Mouse (Mus musculus): Measurements from ENCODE around the gene Abcb6. TPM values are rescaled to one million over a fixed set of nuclear protein-coding genes. Genes with fewer than 3 reads are reported as not detected.

Gene Abcb6
- 24.1 and 30.1 TPM in 2 replicates for polyA plus RNA-seq (2012; rRNA removed)

- peak; percentile 38 for DNase-seq (ENCODE audit: low read depth)
Measured at GRCm38 (mm10) chr1:75180105-75180590, at the start of gene Abcb6. Gene Abcb6 (minus strand): TSS chr1:75180392.

DNA sequence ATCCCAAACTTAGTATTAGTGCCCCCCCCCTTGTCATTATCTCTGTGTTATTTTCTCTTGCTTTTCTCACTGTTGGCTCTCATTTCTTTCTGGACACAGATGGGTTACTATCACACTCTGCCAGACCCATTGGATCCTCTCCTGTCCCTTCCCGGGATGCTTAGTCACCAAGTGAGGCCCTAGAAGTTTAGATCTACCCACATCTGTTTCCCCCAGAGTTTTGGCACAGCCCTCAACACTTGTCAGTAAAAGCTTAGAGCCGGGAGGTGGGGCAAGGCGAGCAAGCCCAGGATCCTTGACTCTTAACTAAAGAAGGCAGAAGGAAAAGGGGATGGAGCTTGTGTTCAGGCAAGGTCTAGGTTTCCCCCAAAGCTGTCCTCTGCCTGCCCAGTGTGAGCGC is 49.0 kb upstream of the Abcb6 start:
- no peak for DNase-seq (ENCODE audit: low read depth)

GRCm38 (mm10) chr1:75227653-75228052 is 47.5 kb upstream of the Abcb6 start:
- no peak for DNase-seq (ENCODE audit: low read depth)

DNA sequence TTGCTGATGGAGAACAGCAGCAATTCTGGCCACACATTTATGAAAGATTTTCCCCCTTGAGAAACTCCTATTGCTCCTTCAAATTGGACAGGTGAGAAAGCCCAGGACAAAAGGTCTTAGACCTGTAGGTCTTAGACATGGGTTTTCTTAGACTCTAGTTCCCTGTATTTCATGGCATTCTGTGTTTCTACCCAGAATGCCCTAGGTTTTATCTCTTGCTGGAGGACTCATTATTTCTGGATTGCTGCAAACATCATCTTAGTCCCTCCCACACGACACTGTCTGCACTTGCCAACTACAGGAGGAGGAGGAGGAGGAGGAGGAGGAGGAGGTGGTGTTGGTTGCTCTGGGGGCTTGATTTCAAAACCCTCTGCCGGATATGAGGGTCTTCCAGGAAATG is 45.9 kb upstream of the Abcb6 start:
- DNase-seq (ENCODE audit: low read depth) = no peak

DNA sequence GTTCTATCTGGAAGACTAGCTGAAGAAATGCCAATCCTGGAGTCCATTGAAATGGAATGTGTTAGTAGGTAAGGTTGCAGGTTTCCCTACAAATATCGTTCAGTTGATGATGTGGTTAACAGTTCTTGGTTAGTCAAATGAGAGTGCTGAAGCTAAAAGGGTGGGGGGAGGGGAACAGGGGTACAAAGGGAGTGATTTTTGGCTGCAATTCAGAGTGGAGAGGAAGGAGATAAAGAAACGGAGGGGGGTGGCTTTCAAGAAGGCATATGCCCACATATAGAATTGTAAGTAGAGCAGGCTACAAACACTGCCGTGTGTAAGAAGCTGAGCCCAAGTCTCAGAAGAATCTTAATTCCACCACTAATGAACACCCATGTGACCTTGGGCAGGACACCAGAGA is 45.3 kb upstream of the Abcb6 start:
- DNase-seq (ENCODE audit: low read depth) = no peak

DNA sequence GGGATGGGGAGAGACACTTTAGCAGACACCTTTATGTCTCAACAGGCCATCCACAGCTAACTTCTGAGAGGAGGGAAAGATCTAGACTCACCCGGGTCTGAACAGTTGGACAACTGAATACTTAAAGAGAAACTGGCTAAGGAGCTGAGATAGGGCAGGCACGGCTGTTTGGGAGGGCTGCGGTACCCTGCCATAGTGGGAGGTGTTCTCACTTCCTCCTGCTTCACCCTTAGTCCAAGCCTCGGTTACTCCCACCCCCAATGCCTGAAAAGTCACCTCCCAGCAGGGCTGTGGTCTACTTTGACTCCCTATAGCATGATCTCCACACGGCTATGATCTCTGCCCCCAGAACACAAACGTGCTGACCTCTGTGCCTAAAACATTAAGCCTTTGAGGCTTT is 43.3 kb upstream of the Abcb6 start:
- DNase-seq (ENCODE audit: low read depth) = no peak

DNA sequence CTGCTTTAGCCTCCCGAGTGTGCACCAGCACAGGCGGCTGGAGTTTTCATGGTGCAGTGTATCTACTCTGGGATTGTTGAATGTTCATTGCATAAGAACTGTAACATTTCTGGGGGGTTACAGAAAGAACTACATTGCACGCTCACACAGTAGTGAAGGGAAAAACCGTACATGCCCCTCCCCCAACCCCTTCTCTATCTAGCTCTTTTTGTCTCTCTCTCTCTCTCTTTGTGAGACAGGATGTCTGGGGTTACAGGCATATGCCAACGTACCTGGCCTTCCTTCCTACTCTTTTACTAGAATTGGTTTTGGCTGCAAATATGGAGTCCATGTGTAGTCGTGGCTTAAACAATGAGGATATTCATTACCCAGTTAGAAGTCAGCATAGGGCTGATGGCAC is 42.7 kb upstream of the Abcb6 start:
- no peak for DNase-seq (ENCODE audit: low read depth)

GRCm38 (mm10) chr1:75221538-75221937 is 41.3 kb upstream of the Abcb6 start:
- DNase-seq (ENCODE audit: low read depth) = no peak

DNA sequence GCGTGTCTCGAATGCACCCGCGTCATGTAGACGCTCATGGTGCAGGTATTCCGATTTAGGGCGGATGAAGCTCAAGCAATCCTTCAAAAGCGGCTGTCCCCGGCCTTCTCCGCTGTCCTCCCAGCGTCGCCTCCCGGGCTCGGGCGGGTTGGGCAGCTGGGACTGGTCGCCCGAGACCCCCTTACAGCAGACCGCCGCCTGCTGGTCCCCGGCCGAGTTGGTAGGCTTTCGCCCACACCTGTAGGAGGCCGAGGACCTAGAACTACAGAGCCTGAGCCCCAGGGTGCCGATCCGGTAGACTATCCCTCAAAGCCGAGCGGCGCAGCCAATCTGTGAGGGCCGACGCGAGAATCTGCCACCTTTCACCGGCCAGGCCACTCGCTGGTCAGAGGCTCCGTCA is 39.3 kb upstream of the Abcb6 start, which contains the start of gene Tuba4a:
Gene Tuba4a (minus strand): TSS at position 335 of the 400 bp plus-strand sequence.
- DNase-seq (ENCODE audit: low read depth) = no peak

DNA sequence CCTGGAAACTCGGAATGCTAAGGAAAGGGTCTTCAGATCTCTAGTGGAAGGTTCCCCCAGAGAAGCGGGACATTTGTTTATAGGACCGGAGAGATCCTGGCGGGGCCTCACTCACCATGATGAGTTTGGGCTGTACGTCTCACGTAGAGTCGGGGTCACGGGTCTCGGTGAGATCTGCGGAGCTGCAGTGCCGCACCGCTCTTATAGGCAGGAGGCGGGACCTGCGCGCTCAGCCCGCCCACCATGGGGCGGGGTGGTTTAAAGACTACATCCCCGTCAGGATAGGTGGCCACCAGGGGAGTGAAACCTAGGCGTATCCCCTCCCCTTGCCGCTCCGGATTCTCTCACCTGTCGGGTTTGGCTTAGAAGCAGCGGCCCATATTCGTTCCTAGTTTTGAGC is 38.9 kb upstream of the Abcb6 start:
- DNase-seq (ENCODE audit: low read depth) = no peak

- DNase-seq (ENCODE audit: low read depth) = no peak
Measured at GRCm38 (mm10) chr1:75218227-75219001, 38.2 kb upstream of the Abcb6 start.

DNA sequence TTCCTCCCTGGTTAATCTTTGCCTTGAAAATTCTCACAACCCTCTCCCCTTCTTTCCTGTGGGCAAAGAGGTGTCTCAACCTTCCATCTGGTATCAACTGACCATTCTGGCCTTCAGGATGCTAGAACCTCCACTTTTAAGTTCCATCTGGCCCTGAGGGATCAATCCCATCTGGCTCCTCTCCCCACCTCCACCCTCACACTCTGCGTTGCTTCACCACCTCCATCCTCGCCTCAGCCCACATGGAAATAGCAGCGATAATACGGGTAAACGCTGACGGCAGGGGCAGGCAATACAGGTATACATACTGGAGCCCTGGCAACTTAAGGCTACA is 37.7 kb upstream of the Abcb6 start:
- no peak for DNase-seq (ENCODE audit: low read depth)

DNA sequence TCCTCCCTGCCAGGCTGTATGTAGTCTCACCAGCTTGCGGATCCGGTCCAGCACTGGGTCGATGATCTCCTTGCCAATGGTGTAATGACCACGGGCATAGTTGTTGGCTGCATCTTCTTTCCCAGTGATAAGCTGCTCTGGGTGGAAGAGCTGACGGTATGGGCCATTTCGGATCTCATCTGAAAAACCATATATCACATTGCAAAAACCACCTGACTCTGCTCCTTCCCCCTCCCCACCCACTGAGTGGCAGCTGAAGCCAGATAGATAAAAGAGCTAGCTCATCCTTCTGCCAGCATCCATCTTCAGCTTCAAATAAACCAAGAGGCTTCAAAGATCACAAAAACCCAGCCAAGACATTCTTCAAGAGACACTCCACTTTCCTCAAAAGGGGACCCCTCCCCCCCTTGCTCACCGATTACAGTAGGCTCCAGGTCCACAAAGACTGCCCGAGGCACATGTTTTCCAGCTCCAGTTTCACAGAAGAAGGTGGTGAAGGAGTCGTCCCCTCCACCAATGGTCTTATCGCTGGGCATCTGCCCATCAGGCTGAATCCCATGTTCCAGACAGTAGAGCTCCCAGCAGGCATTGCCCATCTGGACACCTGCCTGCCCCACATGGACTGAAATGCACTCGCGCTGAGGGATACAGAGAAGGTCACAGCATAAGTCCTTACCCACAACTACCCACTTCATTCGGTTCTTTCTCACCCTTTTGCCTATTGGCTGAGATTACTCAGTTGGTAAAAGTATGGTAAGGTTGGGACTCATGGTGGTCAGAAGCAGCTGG is 36.8 kb upstream of the Abcb6 start:
- DNase-seq (ENCODE audit: low read depth) = no peak

DNA sequence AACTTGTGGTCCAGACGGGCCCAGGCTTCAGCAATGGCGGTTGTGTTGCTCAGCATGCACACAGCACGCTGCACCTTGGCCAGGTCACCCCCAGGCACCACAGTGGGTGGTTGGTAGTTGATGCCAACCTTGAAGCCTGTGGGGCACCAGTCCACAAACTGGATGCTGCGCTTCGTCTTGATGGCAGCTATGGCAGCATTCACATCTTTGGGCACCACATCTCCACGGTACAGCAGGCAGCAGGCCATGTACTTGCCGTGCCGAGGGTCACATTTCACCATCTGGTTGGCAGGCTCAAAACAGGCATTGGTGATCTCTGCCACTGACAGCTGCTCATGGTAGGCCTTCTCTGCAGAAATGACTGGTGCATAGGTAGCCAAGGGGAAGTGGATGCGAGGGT is 35.6 kb upstream of the Abcb6 start:
- no peak for DNase-seq (ENCODE audit: low read depth)

DNA sequence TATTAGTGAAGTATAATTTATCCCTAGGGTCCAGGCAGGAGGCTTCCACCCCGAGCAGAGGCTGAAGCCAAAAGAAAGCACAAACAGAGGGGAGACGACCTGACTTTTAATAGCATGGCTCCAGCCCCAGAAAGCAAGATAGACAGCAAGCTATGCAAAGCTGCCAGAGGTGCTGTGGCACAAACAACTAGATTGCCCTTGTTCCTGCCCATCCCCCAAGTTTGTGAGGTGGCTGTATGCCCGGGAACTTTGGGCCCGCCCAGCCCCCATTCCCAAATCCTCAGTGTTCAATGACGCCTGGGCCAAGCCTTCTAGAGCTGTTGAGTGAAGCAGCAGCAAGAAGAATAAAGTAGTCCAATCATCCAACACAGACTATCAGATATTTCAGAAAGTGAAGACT is 34.7 kb upstream of the Abcb6 start:
- DNase-seq (ENCODE audit: low read depth) = no peak

DNA sequence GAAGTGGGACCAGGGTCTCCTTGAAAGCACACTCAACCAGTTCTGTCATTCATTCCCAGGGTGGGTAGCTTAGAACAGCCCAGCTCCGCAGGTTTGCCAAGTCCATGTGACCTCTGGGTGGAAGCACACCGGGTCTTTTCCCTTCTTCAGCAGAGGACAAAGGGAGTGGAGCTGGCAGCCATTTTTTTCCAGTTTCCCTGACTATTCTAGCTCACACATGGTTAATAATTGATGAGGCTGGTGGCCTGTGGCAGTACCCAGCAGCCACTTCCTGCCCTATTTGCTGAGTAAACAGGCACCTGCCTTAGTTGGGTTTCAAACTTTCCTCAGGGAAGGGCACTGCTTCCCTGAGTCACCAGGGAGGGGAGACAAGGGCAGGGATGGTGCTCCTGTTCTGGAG is 34.2 kb upstream of the Abcb6 start:
- no peak for DNase-seq (ENCODE audit: low read depth)

GRCm38 (mm10) chr1:75213096-75213495 is 32.9 kb upstream of the Abcb6 start:
- no peak for DNase-seq (ENCODE audit: low read depth)

DNA sequence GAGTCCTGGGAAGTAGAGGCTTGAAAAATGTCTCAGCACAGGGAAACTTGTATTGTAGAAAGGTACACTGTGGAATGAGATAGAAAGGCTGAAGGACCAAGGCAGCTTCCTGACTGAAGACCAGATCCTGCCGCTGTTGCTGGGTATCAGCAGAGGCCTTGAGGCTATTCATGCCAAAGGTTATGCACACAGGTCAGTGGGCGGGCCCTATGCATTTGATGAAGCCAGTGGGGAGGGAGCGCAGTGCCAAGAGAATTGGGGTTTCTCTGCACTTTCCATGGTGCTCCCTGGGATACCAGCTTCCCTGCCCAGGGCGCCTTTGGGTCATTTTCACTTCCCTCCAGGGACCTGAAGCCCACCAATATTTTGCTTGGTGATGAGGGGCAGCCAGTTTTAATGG is 32.4 kb upstream of the Abcb6 start:
- no peak for DNase-seq (ENCODE audit: low read depth)

DNA sequence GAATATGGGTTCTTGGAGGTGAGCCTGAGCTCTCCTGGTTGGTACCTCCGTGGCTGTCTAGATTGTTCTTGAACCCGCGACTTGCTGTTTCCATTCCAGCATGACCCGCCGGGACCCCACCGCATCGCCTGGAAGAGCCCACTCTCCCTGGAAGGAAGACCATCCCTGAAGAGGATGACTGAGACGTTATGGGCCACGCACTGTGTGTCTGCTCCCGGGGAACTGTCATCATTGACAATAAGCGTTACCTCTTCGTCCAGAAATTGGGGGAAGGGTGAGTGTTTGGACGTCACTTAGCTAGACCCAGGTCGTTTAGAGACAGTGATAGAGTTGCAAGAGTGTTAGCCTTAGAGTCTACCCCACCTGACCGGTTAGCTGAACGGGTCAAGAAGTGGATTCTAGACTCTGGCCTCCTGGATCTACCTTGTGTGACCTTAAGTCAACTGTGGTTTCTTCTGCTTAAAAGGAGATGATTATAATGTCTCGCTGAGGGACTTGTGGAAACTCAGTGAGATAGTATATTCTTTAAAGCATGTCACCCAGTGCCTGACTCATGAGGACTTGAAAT is 31.0 kb upstream of the Abcb6 start:
- DNase-seq (ENCODE audit: low read depth) = no peak

- no peak for DNase-seq (ENCODE audit: low read depth)
Measured at GRCm38 (mm10) chr1:75210136-75211087, 30.2 kb upstream of the Abcb6 start, which contains the start of the genes Glb1l and Stk16. Gene Glb1l (minus strand): TSS chr1:75210813. Gene Stk16 (plus strand): TSS chr1:75210838.

DNA sequence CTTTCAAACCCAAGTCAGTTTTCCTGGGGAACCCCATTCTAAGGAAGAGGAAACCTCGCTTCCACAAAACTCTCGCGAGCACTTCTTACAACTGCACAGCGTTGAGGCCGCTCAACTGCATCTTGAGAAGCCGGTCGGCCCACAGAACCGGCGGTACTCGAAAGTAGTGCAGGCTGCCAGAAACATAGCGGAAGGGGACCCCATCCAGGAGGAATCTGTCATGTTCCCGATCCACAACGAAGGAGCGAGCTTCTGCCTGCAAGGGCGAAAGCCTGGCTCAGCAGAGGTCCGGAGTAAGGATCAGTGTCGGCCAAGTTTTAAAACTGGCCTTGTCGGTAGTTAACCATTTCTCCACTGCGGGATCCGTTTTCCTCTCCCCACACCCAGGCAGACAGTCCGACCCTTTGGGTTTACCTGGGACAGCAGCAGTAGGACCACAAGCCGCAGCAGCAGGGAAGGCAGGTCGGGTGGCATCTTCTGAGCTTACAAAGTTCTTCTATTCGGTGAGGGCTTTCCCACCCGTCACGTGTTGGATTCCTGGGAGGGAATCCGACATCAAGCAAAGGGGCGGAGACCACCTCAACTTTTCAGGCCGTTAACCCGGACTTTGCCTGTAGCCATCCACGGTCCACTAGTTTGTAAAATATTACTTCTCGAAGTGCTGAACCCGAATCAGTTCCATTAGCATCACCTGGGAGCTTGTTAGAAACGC is 28.9 kb upstream of the Abcb6 start:
- DNase-seq (ENCODE audit: low read depth) = no peak
